Mouse (Mus musculus): ENCODE results near the gene Ralgps2. TPM values are rescaled to one million over a fixed set of nuclear protein-coding genes. Genes with fewer than 3 reads are reported as not detected.

Gene Ralgps2
- total RNA-seq, 2 experiments from 2014 or later: 2.1 to 3.1 TPM

DNA sequence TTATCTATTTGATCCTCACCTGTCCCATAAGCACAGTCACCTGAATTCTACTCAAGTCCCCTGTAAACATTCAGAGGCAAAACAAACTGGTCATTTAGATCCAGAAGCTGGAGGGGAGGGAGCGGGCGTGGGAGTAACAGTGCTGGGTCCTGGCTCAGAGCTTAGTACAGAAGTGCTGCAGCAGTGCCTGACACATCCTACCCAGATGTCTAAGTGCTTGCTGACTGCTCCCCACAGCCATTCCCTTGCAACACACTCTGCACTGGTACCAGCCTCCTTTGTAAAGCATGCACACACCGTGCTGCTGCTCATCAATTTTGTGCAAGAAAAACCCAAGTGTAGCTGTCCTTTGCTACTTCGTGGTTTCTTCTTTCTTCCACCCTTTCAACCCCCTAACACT is 92.3 kb downstream of the Ralgps2 start:
- no peak for ATAC-seq (replicated peaks; ENCODE audit: low FRiP score, poor library complexity, severe bottlenecking)

DNA sequence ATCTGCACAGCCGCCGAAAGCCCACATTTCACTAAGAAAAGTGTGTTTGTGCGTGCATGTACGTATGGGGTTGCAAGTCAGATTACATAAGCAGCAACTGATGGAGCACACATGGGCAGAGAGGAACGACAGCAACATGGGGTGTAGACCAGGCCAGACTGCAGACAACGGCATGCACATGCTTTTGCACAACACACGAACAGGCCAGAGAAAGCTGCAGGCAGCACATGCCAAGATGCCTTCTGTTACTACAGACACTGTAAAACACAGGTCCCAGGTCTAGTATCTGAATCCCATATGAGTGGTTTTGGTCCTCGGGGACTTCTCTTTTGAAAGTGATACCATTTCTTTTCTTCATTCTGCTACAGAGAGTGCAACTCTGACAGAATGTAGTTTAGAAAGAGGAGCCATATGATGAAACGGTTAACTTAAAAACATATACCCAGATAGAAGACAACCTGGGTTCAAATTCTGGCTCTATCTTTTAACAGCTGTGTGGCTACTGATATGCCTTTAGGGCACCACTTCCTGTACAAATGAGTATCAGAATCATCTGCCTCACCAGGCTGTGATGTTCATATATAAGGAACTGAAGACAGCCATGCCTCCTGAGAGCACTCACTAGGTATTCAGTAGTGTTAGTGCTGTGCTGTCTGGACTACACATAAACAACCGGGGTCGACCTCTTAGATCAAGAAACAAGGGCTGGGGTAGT is 97.6 kb downstream of the Ralgps2 start:
- no peak; the same call in 1 of the 2 replicates for ATAC-seq (replicated peaks; ENCODE audit: low FRiP score, poor library complexity, severe bottlenecking)

DNA sequence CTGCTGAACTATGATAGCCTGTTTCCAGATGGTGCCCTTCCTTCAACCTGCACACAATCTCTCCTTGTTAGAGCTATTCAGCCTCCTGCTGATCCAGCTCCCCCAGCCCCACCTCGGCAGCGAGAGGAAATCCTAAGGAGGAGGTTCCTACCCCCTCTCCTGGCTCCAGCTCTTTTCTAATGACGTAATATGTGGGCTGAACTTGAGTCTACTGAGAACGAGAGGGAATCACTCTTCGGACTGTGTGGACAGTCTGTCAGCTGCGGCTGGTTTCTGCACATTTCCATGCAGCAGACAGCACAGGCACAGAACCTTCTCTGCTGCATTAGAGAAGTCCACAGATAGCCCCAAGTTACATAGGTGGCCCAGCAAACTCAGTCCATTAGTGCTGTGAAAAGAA is 100.7 kb downstream of the Ralgps2 start:
- ATAC-seq (replicated peaks; ENCODE audit: low FRiP score, poor library complexity, severe bottlenecking): no peak

DNA sequence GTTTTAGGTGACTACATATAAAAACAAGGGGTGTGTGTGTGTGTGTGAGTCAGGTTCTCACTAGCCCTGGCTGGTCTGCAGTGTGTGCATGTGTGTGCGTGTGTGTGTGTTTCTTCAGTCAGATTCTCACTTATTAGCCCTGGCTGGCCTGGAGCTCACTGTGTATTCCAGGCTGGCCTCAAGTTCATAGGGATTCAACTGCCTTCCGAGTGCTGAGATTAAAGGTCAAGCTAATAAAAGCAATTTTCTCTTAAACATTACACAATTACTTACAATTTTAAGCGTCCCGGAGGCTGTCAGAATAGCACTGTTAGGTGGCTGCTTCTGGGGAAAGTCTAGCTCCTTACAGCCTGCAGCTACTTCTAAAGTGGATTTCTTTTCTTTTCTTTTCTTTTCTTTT is 101.2 kb downstream of the Ralgps2 start, which contains the start of gene Angptl1:
Gene Angptl1 (plus strand): TSS at position 386 of the 400 bp plus-strand sequence.
- no peak for ATAC-seq (replicated peaks; ENCODE audit: low FRiP score, poor library complexity, severe bottlenecking)

DNA sequence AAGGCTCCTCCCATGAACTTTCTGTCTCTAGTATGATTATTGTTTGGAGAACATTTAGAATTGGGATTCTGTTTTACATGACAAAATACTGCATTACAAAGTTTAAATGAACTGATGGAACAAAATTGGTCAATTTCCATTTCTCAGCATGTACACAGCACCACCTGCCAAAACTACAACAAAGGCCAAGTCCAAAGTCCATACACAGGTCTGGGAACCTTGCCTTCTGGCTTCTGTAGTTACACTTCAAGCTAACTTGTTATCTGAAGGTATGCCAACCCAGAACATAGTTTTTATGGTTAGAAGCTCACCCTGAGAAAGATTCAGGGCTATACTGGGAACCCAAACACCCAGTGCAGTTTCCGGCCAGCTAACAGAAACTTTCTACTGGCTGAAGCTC is 120.2 kb downstream of the Ralgps2 start:
- ATAC-seq (replicated peaks; ENCODE audit: low FRiP score, poor library complexity, severe bottlenecking): no peak

DNA sequence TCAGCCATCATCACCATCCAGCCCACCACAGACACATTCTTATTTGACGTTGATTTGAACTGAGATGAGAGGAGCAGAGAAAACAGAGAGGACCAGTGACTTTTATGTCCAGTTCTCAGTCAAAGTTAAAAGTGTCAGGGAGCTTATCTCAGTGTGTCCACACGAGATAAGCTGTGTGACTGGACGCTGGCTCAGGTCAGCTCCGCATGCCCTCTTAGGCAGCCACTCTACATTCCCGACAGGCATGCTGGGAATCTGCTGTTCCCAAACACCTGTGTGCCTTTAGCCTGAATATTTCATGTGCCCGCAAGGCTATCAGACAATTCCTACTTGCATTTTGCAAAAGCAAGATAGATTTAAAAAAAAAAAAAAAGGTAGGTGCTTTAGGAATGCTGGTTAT is 125.9 kb downstream of the Ralgps2 start:
- ATAC-seq (replicated peaks; ENCODE audit: low FRiP score, poor library complexity, severe bottlenecking): no peak

DNA sequence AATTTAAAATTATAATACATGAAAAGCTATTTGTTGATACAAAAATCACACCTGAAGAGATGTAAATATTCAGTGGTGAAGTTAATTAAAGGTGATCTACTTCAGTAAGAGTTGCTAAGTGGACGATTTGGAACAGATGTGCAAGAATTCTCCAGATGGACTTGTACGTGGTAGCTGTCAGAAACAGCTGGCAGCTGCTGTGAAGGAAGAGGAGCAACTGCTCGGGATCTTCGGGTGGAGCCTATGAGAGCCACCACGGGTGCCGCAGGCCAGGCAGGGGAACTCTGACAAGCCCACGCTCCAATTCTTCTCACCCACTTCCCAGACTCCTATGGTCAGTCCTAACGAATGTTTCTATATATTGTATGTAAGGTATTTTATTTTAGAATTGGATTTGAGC is 126.7 kb downstream of the Ralgps2 start:
- no peak for ATAC-seq (replicated peaks; ENCODE audit: low FRiP score, poor library complexity, severe bottlenecking)

DNA sequence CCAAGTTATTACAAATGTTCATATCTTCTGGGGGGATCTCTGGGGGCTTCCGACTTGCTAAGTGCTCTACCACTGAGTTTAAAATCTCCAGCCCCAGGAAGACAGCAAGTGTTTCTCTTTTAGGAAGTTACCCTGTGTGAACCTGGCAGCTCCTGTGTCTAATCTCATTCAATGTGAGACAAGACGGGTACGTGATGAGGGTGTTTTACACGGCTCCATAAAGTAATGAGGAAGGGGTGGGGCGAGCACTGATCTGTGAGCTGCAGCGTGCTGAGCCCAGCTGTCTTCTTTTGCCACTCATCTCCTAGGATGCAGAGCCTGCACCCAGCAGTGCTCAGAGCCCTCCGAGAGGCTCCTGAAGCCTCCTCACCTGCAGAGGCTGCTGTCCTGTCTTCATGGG is 127.5 kb downstream of the Ralgps2 start:
- no peak for ATAC-seq (replicated peaks; ENCODE audit: low FRiP score, poor library complexity, severe bottlenecking)

DNA sequence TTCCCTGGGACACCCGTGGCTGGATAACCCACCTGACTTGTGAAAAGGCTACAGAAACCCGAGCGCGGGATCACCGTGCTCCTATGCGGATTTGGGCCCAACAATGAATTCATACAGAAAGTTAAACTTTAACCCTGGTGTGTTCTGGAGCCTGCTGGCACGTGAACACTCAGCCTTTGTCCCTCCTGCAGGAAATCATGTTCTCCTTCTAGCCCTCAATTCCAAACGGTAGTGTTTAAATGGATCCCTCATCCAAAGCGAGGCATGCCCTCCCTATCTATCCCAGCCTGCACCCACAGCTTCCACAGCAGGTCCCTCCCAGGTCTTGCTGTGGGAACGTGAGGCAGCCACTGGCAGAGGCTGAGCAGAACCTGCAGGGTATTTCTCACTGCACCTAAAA is 131.1 kb downstream of the Ralgps2 start:
- no peak for ATAC-seq (replicated peaks; ENCODE audit: low FRiP score, poor library complexity, severe bottlenecking)

DNA sequence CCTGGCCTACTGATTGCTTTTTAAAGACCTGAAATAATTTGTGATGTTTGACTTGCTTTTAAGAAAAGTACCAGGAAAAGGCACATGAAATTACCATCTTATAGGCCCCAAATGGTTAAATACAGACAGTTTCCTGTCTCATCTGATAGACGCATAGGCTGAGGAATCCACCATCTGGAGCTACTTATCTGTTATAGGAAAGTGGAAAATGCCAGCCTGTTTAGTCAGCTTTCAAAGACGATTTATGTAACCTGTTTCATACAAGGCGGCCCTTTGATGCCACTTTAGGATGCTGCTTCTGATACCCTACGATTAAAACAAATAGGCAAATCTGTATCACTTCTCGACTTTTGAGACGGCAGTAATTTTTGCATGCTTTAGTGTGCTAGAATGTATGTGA is 138.2 kb downstream of the Ralgps2 start:
- ATAC-seq (replicated peaks; ENCODE audit: low FRiP score, poor library complexity, severe bottlenecking): no peak

DNA sequence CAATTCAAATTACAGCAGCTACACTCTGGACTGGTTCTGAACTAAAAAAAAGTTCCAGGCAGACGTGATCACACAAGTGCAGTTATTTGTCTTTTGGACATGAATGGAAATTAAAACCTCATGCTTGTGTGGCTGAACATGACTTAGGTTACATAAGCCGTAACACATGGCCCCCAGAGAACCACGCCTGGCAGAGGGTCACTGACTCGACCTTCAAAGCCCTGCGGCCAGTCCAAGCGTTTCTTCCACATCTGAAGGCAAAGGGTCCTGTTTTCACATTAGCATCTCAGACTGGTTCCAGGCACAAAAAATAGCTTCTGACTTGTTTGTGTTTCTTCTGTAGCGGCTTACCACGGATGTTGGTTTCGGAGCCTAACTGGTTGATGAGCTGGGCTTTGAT is 143.2 kb downstream of the Ralgps2 start:
- no peak for ATAC-seq (replicated peaks; ENCODE audit: low FRiP score, poor library complexity, severe bottlenecking)

DNA sequence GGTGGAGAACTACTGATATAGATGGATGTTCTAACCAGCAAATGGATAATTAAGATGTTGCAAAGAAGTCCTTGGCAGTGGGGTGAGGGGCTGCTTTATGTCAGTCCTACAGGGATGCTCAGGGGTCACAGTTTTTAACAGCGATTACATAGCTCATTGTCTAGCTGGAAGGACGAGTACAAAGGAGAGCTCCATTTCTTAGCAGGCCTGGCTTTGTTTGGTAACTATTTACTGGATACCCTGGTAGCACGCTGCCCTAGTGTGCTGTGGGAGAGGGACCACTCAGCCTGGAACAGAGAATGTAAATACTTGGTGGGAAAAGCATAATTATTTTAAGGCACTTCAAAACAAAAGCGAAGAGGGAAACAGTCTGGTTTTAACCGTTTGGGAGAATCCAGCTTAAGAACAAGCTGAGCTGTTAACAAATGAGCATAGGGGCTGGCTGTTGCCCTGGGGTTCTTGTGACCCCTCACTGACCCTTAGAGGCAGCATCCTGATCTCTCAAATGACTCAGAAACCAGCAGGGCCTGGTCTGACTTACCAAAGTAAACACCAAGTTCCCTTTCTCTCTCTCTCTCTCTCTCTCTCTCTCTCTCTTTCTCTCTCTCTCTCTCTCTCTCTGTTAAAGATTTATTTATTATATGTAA is 149.5 kb downstream of the Ralgps2 start:
- no peak for ATAC-seq (replicated peaks; ENCODE audit: low FRiP score, poor library complexity, severe bottlenecking)

DNA sequence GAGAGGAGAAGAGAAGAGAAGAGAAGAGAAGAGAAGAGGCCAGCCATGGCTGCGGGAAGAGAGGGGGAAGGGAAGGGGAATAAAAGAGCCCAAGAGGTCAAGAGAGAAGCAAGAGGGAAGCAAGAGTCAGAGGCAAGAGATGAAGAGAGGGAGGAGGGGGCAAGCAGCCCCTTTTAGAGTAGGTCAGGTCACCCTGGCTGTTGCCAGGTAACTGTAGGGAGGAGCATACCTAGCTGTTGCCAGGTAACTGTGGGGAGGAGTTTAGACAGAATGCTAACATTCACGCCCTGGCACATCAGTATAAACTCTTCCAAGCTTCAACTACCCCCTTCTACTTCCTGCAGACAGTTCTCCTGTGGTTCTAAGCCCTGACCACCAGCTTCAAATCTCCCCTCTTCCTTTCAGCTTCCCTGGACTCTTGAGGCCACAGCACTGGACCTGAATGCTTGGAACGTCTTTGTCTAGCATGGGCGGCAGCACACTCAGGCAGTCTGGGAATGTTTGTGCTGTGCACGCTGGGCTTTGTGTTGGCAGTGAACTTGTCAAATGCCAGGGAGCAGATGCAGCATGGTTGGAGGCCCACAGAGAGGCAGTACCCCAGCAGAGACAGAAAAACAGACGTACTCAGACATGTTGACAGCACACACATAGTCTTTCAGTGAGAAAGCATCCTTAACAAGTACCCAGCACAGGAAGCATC is 152.1 kb downstream of the Ralgps2 start:
- ATAC-seq (replicated peaks; ENCODE audit: low FRiP score, poor library complexity, severe bottlenecking): no peak

DNA sequence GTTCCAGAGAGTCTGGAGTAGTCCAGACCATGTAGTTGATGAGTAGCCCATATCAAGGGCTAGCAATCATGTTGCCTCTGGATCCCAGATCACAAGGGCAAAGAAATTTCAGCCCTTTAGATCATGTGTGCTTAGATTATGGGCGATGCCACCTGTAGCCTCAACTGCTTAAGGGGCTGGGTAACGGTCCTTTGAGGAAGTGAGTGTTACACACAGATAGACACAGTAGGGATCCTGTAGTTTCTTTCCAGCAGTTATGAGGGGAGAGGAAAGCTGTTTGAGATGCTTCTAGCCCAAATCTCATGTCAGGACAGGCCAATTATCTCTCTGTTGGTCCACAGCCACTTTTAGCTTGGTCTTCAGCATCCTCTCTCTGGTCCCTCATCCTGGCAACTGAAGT is 153.4 kb downstream of the Ralgps2 start:
- ATAC-seq (replicated peaks; ENCODE audit: low FRiP score, poor library complexity, severe bottlenecking): no peak

DNA sequence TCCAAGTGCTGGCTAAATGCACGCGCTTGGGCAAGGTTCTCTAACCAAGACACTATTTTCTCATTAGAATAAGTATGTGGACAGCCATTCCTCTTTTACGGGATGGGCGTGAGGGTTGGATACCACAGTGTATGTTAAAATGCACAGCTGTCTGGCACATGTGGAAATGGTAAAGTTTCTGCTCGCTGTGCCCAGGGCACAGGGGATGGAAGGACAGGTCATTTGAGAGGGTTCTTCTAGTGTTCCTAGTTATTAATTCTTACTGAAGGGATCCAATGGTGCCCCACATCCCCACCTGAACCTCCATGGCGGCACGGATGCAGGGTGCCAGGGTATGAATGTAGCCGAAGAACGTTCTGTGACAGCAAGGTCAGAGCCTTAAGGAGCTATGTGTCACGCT is 154.5 kb downstream of the Ralgps2 start:
- no peak for ATAC-seq (replicated peaks; ENCODE audit: low FRiP score, poor library complexity, severe bottlenecking)

DNA sequence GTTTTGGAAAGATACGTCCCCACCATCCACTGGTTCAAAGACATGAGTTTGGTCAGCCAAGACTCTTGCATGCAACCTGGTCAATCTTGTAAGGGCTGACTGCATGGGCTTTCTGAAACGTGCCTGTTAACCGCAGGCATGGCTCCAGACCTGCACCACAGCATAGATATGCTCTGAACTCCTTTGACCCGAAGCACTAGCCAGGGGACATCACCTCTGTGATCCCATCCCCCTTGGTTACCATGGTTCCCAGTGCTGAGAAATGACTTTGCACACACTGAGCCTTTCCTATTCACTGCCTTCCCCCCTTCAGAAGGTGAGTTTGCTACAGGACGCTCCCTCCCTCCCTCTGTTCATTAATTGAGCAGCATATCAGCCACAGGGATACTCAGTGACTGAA is 155.3 kb downstream of the Ralgps2 start:
- no peak for ATAC-seq (replicated peaks; ENCODE audit: low FRiP score, poor library complexity, severe bottlenecking)

DNA sequence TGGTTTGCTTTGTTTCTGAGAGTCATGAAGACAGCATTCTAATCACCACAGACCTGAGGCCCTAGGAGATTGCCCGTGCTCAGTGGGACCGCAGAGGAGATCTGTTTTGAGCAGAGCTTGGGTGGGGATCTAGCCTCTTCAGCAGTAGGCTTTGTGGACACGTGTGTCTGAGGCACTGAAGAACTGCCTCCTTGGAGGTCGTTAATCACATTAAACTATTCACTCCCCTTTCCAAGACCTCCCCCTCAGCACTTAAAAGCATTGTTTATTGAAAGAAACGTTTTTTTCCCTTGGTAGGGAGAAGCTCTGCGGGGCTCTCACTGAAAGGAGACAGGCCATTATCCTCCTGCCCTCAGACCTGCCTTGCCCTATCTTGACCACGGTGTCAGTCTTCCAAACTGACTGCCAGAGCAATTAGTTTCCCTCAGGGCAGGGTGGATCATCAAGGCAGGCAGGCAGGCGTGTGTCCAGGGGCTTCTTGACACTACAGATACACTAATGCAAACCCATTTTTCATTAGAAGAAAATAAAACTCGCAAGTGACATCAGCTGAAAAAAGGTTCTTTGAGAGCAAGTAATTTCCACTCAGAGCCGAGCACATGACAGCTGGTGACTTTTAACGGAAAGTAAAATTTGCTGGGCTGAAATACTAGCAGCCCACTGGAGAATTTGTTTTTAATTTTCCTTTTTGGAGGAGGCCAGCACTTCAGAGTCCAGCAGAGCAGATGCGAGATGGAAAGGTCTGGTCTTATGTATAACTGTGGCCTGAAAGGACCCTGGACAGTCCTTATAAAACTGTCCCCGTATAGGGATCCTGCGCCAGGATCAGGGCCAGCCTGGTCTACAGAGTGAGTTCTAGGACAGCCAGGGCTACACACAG is 157.2 kb downstream of the Ralgps2 start:
- no peak for ATAC-seq (replicated peaks; ENCODE audit: low FRiP score, poor library complexity, severe bottlenecking)

DNA sequence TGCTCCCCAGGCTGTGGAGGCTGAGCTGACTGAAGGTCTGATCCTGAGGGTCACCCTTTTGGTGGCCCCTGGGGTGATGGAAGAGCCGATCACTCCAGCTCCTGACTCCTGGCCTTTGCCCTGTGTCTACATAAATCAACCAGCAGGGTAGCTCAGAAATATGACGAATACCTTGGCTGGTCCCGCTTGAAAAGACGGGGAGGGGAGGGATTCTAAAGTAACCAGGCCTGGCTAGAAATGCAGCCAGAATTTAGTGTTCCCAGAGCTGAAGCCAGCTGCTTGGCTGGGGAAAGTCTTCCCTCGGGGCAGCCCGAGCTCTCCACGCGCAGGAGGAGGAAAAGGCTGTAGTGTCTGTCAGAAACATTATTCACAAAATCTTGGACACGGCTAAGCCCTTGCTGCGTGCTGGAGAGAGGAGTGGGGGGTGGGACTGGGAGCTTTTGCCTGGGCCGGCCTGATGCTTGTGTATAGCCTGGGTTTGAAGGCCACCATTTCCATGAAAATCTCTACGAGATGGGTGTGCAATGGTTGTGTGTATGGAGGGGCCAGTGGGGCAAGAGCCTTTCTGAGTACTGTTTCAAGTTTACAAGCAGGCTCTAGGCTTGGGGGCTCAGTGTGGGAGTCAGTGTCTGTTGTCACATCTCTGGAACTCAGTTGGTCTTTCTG is 158.2 kb downstream of the Ralgps2 start:
- no peak for ATAC-seq (replicated peaks; ENCODE audit: low FRiP score, poor library complexity, severe bottlenecking)

DNA sequence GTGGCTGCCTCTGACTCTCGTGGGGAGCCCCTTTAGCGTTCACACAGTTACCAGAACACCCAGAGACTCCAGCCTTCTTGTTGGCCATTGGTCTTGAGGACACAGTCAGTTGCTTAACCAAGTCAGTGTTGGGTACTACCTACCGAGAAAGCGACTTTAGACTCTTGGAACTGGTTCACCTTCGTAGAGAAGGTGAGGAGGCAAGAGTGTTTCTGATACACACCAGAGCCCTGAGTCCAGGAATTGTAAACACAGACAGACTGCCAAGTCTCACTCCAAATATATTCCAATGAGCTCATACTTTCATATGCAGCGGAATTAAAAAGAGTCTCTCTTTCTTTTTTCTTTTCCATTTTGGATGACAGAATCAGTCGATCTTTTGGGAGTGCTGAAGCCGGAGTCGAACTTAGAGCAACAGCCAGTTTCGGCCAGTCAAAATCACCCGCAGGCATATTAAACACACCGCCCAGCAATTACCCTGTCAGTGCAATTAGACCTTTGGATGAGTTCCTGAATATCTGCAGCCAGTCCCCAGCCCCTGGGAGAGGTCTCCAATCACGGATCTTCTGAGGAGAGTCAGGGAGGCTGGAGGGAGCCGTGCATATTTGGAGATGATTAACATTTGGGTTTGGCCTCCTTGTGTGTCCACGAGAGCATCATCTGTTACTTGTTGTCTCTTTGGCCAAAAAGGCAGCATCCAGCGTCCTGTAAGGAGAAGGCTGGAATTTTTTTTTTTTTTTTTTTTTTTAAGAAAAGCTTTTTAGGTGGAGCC is 159.0 kb downstream of the Ralgps2 start:
- ATAC-seq (replicated peaks; ENCODE audit: low FRiP score, poor library complexity, severe bottlenecking): no peak
